Mouse (Mus musculus) thymus, adult 2 months (tissue): Measurements from ENCODE around the gene Haghl. TPM values are rescaled to one million over a fixed set of nuclear protein-coding genes. Genes with fewer than 3 reads are reported as not detected.

Experiments used
- DNase-seq: peaks from one replicate; pipeline ENCODE4 v3.0.0; 2021
- H3K27ac ChIP-seq: fragments of 200-500 bp; 2 replicates; pipeline ENCODE4 v1.5.1; 2012; ENCODE audit warnings: low read length, control low read depth; ENCODE audit not compliant: control insufficient read depth, insufficient read depth
- H3K27me3 ChIP-seq: fragments of 200-500 bp; 2 replicates; pipeline ENCODE4 v1.6.1; 2012; ENCODE audit warnings: mild to moderate bottlenecking, low read length, moderate library complexity, mixed read lengths; ENCODE audit not compliant: control insufficient read depth, insufficient read depth
- H3K36me3 ChIP-seq: fragments of 200-500 bp; 2 replicates; pipeline ENCODE4 v1.6.1; 2012; ENCODE audit warnings: mild to moderate bottlenecking, low read length, moderate library complexity; ENCODE audit not compliant: control insufficient read depth, insufficient read depth
- H3K4me1 ChIP-seq: fragments of 200-500 bp; replicated peaks from 2 replicates; pipeline ENCODE4 v1.6.1; 2012; ENCODE audit warnings: low read length; ENCODE audit not compliant: control insufficient read depth, insufficient read depth
- H3K4me3 ChIP-seq: fragments of 200-500 bp; 2 replicates; pipeline ENCODE4 v1.5.1; 2012; ENCODE audit warnings: mild to moderate bottlenecking, low read length, control low read depth, moderate library complexity; ENCODE audit not compliant: control insufficient read depth, insufficient read depth
- CTCF ChIP-seq: fragments of 200-500 bp; IDR thresholded peaks from 2 replicates; pipeline ENCODE4 v1.5.1; 2012; ENCODE audit warnings: mild to moderate bottlenecking, control low read depth, low read length, moderate library complexity, borderline replicate concordance; ENCODE audit not compliant: control insufficient read depth, poor library complexity, insufficient read depth; ENCODE audit errors: extremely low read depth
- POLR2A ChIP-seq: fragments of 200-500 bp; IDR thresholded peaks from 2 replicates; pipeline ENCODE4 v1.6.1; 2012; ENCODE audit warnings: mild to moderate bottlenecking, low read length, control low read depth, moderate library complexity; ENCODE audit not compliant: control insufficient read depth, poor library complexity, insufficient read depth; ENCODE audit errors: extremely low read depth
- WGBS: fragments of 180-500 bp; shearing (Covaris S2); methylation state at CpG from one replicate; pipeline ENCODE4 v1.1.7; 2018; 5-methylcytosine and 5-hydroxymethylcytosine counted together
- polyA plus RNA-seq: library from polyadenylated mRNA; depleted of rRNA; stranded (reverse); fragments of >200 nt; gene quantifications from 2 replicates; pipeline ENCODE4 v1.2.3, GENCODE M21; 2012

Gene Haghl
- polyA plus RNA-seq, 1 experiment: 80.3 TPM

DNA sequence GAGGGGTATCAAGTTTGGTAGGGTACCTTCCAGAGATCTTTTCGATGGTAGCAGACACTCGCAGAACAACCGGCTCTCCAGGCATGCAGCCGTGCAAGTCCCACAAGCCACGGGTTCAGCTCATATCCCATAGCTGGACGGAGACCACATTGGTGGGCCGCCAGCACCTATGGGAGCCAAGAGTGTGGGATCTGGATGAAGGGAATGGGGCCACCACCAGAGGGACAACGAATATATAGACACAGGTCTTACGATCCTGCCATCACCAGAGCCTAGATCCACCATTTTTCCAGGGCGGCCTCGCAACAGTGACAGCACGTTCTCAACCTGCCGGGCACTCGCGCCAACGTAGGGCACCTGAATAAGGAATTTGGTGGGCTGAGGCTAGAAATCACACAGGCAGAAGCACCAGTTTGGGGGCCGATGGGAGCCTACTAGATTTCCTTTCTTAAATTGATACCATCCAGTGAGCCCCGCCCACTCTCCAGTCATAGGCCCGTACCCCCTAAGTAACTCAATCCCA lies 5.9 kb upstream of the Haghl start:
- DNase-seq: no peak
- no peak for TF ChIP-seq CTCF
- TF ChIP-seq POLR2A: no peak
- WGBS: 27% methylated on average over 19 of the region's 19 CpGs
- no peaks in the 10 kb centered on the region for H3K36me3 ChIP-seq
- H3K4me3 ChIP-seq: peak overlapping the region; percentile 57
- no peaks in the 10 kb centered on the region for H3K27me3 ChIP-seq
- peak overlapping the region; percentile 81 for H3K27ac ChIP-seq
- H3K4me1 ChIP-seq: peaks cover 34% of the 10 kb centered on the region

DNA sequence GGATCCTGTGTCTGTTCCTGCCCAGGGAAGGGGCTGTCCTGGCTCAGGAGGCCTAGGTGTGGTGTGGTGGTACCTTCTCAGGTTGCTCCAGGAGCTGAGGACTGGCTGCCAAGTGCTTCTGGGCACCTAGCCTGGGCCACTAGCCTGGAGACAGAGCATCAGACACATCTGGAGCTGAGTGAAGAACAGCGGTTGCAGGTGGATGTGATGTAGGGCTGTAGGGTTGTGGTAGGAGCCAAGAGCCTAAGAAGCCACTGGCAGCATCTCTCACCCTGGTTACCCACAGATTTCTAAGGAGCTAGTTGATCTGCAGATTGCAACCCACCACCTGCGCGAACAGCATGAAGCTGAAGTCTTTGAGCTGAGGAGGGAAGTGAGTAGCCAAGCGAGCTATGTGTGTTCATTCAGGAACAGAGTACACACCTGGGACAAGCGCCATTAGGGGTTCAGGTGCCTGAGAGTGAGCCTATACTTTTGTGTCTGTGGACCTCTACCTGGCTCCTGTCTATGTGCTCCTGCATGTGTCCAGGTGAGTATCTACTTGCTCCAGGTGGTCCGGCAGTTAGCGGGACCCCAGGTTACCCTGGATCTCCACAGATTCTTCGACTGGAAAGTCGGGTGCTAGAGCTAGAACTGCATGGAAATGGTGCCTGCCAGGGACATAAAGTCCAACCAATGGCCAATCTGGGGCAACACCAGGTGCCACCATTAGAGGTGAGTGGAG lies 1.5 kb upstream of the Haghl start:
- TF ChIP-seq CTCF (no peak), POLR2A (no peak)
- Histone ChIP-seq H3K27me3 (no peaks in the 10 kb centered on the region), H3K4me3 (no peak overlapping the region), H3K4me1 (peaks cover 22% of the 10 kb centered on the region), H3K27ac (no peak overlapping the region), H3K36me3 (no peaks in the 10 kb centered on the region; the same call in 1 of the 2 replicates)
- 68% methylated on average over 9 of the region's 9 CpGs for WGBS
- DNase-seq: no peak

- WGBS: 93% methylated on average over 3 of the region's 3 CpGs
- Histone ChIP-seq H3K4me3 (peak within 1 kb of the TSS; percentile 77), H3K4me1 (peaks cover 17% of the 10 kb centered on the region), H3K27me3 (no peaks in the 10 kb centered on the region), H3K36me3 (no peaks in the 10 kb centered on the region; the same call in 1 of the 2 replicates), H3K27ac (no peak within 1 kb of the TSS)
- DNase-seq: no peak
- TF ChIP-seq CTCF (no peak), POLR2A (no peak)
Measured at GRCm38 (mm10) chr17:25786280-25786679, 807 bp upstream of the Haghl start, which contains the start of gene Ccdc78. TSS of gene Ccdc78 (plus strand) at chr17:25786580.

DNA sequence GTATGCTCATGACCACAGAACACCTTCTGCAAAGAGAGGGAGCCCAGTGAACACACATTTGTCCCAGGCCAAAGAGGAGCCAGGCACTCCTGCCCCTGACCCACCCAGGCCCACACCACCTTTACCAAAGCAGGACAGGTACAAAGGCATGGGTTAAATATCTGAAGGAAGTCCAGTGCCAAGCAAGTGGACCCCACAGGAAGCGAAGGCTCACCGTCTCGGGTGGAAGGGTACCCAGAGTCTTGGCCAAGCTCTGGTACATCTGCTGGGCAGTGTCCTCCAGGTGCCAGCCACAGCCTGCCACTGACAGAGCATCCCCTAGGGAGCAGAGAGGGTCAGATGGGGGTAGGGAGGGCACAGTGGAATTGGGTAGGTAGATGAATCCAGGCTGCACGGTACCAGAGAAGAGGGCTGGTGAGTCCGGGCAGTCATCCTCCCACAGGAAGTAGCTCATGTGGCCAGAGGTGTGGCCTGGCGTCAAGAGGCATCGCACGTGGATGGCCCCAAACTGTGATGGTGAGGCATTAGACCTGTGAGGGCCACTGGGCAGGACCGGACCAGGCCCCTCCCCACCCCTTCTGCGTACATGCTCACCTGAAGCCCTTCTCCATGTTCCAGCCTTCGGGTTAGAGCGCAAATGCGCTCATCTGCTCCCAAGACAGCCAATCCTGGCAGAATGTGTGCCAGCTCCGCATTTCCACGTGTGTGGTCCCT lies 1.5 kb downstream of the Haghl start:
- no peak for DNase-seq
- no peak for TF ChIP-seq POLR2A
- TF ChIP-seq CTCF: no peak
- H3K4me1 ChIP-seq: peaks cover 15% of the 10 kb centered on the region
- no peak overlapping the region for H3K27ac ChIP-seq
- no peaks in the 10 kb centered on the region; the same call in 1 of the 2 replicates for H3K36me3 ChIP-seq
- WGBS: 88% methylated on average over 15 of the region's 15 CpGs
- H3K27me3 ChIP-seq: no peaks in the 10 kb centered on the region
- no peak overlapping the region for H3K4me3 ChIP-seq

DNA sequence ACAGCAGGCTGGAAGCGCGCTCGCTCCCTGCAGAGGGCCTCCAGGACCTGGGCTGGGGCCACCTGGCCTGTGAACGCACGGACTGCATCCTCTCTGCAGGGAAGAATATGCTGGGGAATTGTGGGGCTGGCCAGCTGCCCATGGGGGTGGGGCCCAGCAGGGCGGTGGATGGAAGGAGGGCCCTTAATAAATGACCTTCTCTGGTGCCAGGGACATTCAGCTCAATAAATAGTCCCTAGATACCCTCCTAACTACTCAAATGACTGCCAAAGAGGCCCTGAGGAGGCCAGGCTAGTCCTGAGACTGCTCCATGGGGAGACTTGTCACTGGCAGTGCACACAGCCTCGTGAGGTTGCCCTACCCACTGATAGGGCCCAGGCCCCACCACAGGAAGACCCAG lies 2.4 kb downstream of the Haghl start:
- H3K4me1 ChIP-seq: peaks cover 15% of the 10 kb centered on the region
- no peak overlapping the region for H3K27ac ChIP-seq
- no peak for DNase-seq
- H3K36me3 ChIP-seq: no peaks in the 10 kb centered on the region; the same call in 1 of the 2 replicates
- 93% methylated on average over 7 of the region's 7 CpGs for WGBS
- no peaks in the 10 kb centered on the region for H3K27me3 ChIP-seq
- TF ChIP-seq POLR2A (no peak), CTCF (no peak)
- no peak overlapping the region for H3K4me3 ChIP-seq

DNA sequence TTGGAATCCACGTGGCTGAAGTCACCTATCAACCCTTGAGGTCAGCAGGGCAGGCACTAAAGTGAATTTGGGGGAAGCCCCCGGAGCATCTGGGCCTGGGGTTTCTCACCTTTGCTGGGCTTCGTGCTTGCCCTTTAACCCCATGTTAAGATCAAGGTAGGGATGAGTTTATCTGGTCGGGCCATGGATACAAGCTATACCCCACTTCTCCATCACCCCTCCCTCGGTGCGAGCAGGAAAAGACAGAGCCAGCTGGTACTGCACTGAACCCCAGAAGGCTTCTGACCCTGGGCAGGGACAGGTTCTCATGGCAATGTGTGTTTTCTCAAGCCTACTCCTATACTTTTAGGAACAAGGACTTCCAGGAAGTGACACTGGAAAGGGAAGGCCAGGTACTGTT lies 4.1 kb downstream of the Haghl start:
- 86% methylated on average over 6 of the region's 6 CpGs for WGBS
- no peak for DNase-seq
- TF ChIP-seq POLR2A: no peak
- TF ChIP-seq CTCF: no peak
- Histone ChIP-seq H3K4me1 (peaks cover 15% of the 10 kb centered on the region), H3K27me3 (no peaks in the 10 kb centered on the region), H3K36me3 (no peaks in the 10 kb centered on the region; the same call in 1 of the 2 replicates), H3K4me3 (no peak overlapping the region), H3K27ac (no peak overlapping the region)
